Mouse (Mus musculus) heart, embryonic 16.5 days (tissue): ENCODE measurements at regions not wholly inside any gene's neighbourhood (a gene's known extent, or its start where the extent isn't known, plus 50 kb on each side); places are given as distances from the start of the nearest gene placed in this dataset.

ENCODE experiments used
- ATAC-seq: fragments of 200-750 bp; cut with Nextera tagmentation; replicated peaks from 2 replicates; pipeline ENCODE4 v1.8.0; 2017; ENCODE audit warnings: moderate number of reproducible peaks; ENCODE audit not compliant: insufficient read depth, low FRiP score; ENCODE audit errors: extremely low read depth
- H3K27ac ChIP-seq: fragments of 300-500 bp; sonication (generic); 2 replicates; pipeline ENCODE4 v1.5.1; 2014; ENCODE audit warnings: mild to moderate bottlenecking, low read length, control low read depth, moderate library complexity
- H3K27me3 ChIP-seq: fragments of 300-500 bp; sonication (generic); 2 replicates; pipeline ENCODE4 v1.6.1; 2014; ENCODE audit warnings: low read length, mixed read lengths; ENCODE audit not compliant: control insufficient read depth, insufficient read depth
- H3K36me3 ChIP-seq: fragments of 300-500 bp; sonication (generic); 2 replicates; pipeline ENCODE4 v1.6.1; 2014; ENCODE audit not compliant: control insufficient read depth, insufficient read depth
- H3K4me1 ChIP-seq: fragments of 300-500 bp; sonication (generic); 2 replicates; pipeline ENCODE4 v1.6.1; 2014; ENCODE audit warnings: low read length, mixed read lengths; ENCODE audit not compliant: control insufficient read depth, insufficient read depth
- H3K4me2 ChIP-seq: fragments of 300-500 bp; sonication (generic); 2 replicates; pipeline ENCODE4 v1.6.1; 2014; ENCODE audit warnings: low read depth, mild to moderate bottlenecking, control low read depth, low read length
- H3K4me3 ChIP-seq: fragments of 300-500 bp; sonication (generic); 2 replicates; pipeline ENCODE4 v1.5.1; 2014; ENCODE audit warnings: mild to moderate bottlenecking, control low read depth, low read length
- H3K9ac ChIP-seq: fragments of 300-500 bp; sonication (generic); 2 replicates; pipeline ENCODE4 v1.6.1; 2014; ENCODE audit warnings: low read length, control low read depth
- H3K9me3 ChIP-seq: fragments of 300-500 bp; sonication (generic); replicated peaks from 2 replicates; pipeline ENCODE4 v1.6.1; 2016; ENCODE audit warnings: low read length; ENCODE audit not compliant: control insufficient read depth
- WGBS: fragments of 180-500 bp; shearing (Covaris S2); extraction: QIAGEN DNeasy Blood & Tissue Kit; methylation state at CpG from one replicate; pipeline ENCODE4 v1.1.7; 2014; 5-methylcytosine and 5-hydroxymethylcytosine counted together

DNA sequence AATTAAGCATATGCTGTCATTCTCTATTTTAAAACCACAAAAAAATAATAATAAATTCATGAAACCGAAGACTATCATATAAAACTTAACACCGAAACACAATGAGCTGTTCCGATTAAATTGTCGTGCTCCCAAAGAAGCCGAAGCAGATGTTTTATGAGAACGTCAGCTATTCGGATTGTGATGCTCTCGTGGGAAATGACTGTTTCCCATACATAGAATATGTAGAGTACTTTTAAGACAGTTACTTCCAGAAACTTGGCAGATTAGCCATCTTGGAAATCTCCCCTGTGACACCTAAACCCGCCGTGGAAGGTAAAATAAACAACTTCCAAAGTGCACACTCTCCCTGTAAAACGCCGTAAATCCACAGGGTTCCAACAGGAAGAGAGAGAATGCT is 162.4 kb upstream of the Fbxl17 start:
- Histone ChIP-seq H3K36me3 (no peaks in the 10 kb centered on the region), H3K4me2 (no peak overlapping the region), H3K4me3 (no peak overlapping the region), H3K27me3 (no peaks in the 10 kb centered on the region), H3K9me3 (peaks cover 3% of the 10 kb centered on the region; the same call in 1 of the 2 replicates), H3K9ac (no peak overlapping the region), H3K4me1 (no peaks in the 10 kb centered on the region), H3K27ac (peak overlapping the region; percentile 75)
- ATAC-seq = no peak
- 57% methylated on average over 12 of the region's 12 CpGs for WGBS

DNA sequence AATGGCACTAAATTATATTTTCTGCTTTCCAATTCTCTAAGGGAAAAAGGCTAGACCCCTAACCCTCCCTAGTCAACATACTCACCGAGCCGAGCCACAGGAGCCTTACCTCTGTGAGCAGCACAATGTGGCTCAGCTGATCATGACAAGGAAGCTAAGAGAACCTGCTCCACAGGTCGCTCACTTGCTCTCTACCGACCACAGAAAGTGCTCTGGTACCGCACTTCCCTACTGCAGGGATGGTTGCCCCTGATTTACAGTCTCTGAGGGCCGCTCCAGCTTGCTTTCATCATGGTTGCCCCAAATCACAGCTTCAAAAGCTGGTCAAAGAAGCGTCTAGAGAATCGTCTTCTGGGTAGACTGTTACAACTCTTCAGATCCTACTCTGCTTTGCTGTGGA is 177.0 kb upstream of the Fbxl17 start:
- H3K4me1 ChIP-seq = no peaks in the 10 kb centered on the region
- H3K4me3 ChIP-seq = no peak overlapping the region
- no peak overlapping the region for H3K4me2 ChIP-seq
- ATAC-seq = no peak
- WGBS = 80% methylated on average over 8 of the region's 8 CpGs
- no peak overlapping the region; the same call in 1 of the 2 replicates for H3K27ac ChIP-seq
- H3K27me3 ChIP-seq = no peaks in the 10 kb centered on the region
- H3K9ac ChIP-seq = no peak overlapping the region
- no peaks in the 10 kb centered on the region for H3K36me3 ChIP-seq
- H3K9me3 ChIP-seq = no peaks in the 10 kb centered on the region

- Histone ChIP-seq H3K27me3 (no peaks in the 10 kb centered on the region), H3K4me1 (no peaks in the 10 kb centered on the region), H3K27ac (peak overlapping the region; percentile 71), H3K4me3 (no peak overlapping the region), H3K4me2 (no peak overlapping the region), H3K9ac (no peak overlapping the region), H3K36me3 (no peaks in the 10 kb centered on the region), H3K9me3 (no peaks in the 10 kb centered on the region)
- ATAC-seq = peak; percentile 58; the same call in 1 of the 2 replicates
- WGBS = 40% methylated on average over 3 of the region's 3 CpGs
Observed at GRCm38 (mm10) chr17:63677996-63678657, 178.3 kb upstream of the Fbxl17 start.

DNA sequence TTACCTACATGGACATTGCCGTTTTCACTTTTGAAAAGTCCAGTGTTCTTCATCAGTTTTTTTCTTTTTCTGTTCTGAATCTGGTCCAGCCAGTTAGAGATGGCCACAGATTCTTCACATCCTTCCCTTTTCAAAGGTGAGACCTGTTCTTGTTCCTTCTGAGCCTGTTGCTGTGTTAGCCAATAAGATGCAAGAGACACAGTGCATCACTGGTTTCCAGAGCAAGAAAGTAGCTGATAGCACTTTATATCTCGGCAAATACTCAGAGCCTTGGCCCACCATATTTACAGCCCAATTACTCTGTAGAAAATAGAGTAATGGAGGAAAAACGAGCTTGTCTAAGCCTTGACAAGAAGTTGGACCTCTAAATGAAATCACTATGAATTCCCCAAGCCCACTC is 180.7 kb upstream of the Fbxl17 start:
- Histone ChIP-seq H3K27me3 (no peaks in the 10 kb centered on the region), H3K4me1 (no peaks in the 10 kb centered on the region), H3K4me3 (no peak overlapping the region), H3K27ac (no peak overlapping the region), H3K36me3 (no peaks in the 10 kb centered on the region), H3K4me2 (no peak overlapping the region), H3K9me3 (no peaks in the 10 kb centered on the region), H3K9ac (no peak overlapping the region)
- no peak for ATAC-seq
- WGBS = 69% methylated on average over 3 of the region's 3 CpGs

GRCm38 (mm10) chr17:63683345-63683744 is 179.5 kb upstream of the Fer start:
- WGBS = 77% methylated on average over 9 of the region's 9 CpGs
- H3K4me1 ChIP-seq = no peaks in the 10 kb centered on the region

DNA sequence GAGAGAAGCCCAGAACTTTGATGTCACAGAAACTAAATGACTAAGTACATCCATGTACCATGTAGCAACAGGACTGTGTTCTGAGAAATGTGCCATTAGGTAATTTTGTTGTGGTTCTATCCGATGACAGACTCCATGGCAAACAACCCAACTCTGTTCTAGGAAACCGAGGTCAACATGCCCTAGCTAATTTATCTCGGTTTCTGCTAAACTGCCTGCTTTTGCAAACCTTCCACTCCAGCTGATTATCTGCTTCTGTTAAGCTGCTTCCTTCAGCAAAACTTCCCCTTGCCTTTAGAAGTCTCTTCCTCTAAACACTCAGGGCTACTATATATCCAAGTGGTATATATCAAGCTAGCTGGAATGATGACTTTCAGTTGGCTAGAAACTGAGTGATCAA is 178.8 kb upstream of the Fer start:
- H3K9ac ChIP-seq = no peak overlapping the region
- no peak overlapping the region for H3K27ac ChIP-seq
- H3K27me3 ChIP-seq = no peaks in the 10 kb centered on the region
- ATAC-seq = no peak
- no peaks in the 10 kb centered on the region for H3K36me3 ChIP-seq
- no peak overlapping the region for H3K4me2 ChIP-seq
- H3K9me3 ChIP-seq = no peaks in the 10 kb centered on the region
- H3K4me3 ChIP-seq = no peak overlapping the region
- 60% methylated on average over 3 of the region's 3 CpGs for WGBS
- no peaks in the 10 kb centered on the region for H3K4me1 ChIP-seq

More at GRCm38 (mm10) chr17:63683345-63683744, 179.5 kb upstream of the Fer start:
- Histone ChIP-seq H3K4me3 (no peak overlapping the region), H3K27me3 (no peaks in the 10 kb centered on the region), H3K36me3 (no peaks in the 10 kb centered on the region), H3K4me2 (no peak overlapping the region), H3K9me3 (no peaks in the 10 kb centered on the region), H3K9ac (no peak overlapping the region), H3K27ac (no peak overlapping the region)
- no peak for ATAC-seq

DNA sequence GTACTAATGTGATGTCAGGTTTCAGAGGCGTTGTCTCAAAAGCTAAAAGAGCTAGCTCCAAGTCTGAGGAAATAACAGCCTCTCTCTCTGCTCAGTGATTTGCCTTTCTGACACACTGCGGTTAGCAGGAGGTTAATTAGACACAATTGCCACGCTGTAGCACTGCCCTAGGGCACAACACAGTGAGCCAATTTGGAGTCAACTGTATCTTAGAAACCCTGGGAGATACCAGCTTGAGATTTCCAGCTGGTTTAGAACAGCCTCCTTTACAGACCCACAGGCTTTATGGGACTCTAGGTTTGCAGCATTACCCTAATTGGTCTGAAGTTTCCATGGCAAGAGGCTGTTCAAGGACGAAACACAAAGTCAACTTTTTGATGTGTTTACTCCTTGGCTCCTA is 176.9 kb upstream of the Fer start:
- H3K9me3 ChIP-seq = no peaks in the 10 kb centered on the region
- H3K4me1 ChIP-seq = no peaks in the 10 kb centered on the region
- no peak overlapping the region for H3K4me2 ChIP-seq
- 71% methylated on average over 4 of the region's 4 CpGs for WGBS
- no peaks in the 10 kb centered on the region for H3K36me3 ChIP-seq
- no peaks in the 10 kb centered on the region for H3K27me3 ChIP-seq
- no peak overlapping the region for H3K9ac ChIP-seq
- no peak overlapping the region for H3K27ac ChIP-seq
- H3K4me3 ChIP-seq = no peak overlapping the region
- ATAC-seq = no peak

- WGBS = 77% methylated on average over 4 of the region's 4 CpGs
- Histone ChIP-seq H3K4me2 (no peak overlapping the region), H3K9ac (no peak overlapping the region), H3K36me3 (no peaks in the 10 kb centered on the region), H3K9me3 (no peaks in the 10 kb centered on the region), H3K27ac (no peak overlapping the region), H3K4me1 (no peaks in the 10 kb centered on the region), H3K27me3 (no peaks in the 10 kb centered on the region), H3K4me3 (no peak overlapping the region)
- ATAC-seq = no peak
Observed at GRCm38 (mm10) chr17:63686361-63686760, 176.5 kb upstream of the Fer start.

DNA sequence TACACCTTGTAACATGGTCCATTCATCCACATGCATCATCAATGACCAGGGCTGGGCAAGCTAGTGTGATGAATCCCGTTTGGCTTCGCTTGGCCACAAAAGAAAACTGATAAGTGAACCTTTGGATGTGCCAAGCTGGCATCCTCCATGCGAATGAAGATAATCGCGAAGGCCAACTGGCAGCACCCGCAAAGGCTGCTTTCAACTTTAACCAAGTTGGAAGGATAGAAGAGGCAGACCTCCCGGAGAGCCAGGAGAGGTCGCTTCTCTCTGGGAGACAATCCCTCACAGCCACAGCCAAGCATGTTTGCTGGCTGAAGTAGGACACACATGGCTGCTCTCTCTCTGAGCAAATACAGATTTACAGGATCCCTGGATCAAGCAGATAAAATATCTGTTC is 173.6 kb upstream of the Fer start:
- no peak overlapping the region for H3K9ac ChIP-seq
- no peaks in the 10 kb centered on the region for H3K4me1 ChIP-seq
- 77% methylated on average over 8 of the region's 8 CpGs for WGBS
- no peak overlapping the region for H3K4me3 ChIP-seq
- H3K4me2 ChIP-seq = no peak overlapping the region
- no peak overlapping the region for H3K27ac ChIP-seq
- no peak for ATAC-seq
- H3K27me3 ChIP-seq = no peaks in the 10 kb centered on the region
- H3K36me3 ChIP-seq = no peaks in the 10 kb centered on the region
- no peaks in the 10 kb centered on the region for H3K9me3 ChIP-seq
